Mouse (Mus musculus) heart, postnatal 0 days (tissue): ENCODE measurements around the gene Olfr1440.
A peak's percentile ranks its signal among the peaks of the same experiment; 100 is the strongest.

Experiments used
- CTCF ChIP-seq: IDR thresholded peaks from 2 replicates; pipeline ENCODE4 v1.5.1; 2016; ENCODE audit warnings: antibody characterized with exemption, control low read depth, low read depth
- EP300 ChIP-seq: IDR thresholded peaks from 2 replicates; pipeline ENCODE4 v1.6.1; 2016; ENCODE audit warnings: antibody characterized with exemption, low read depth

DNA sequence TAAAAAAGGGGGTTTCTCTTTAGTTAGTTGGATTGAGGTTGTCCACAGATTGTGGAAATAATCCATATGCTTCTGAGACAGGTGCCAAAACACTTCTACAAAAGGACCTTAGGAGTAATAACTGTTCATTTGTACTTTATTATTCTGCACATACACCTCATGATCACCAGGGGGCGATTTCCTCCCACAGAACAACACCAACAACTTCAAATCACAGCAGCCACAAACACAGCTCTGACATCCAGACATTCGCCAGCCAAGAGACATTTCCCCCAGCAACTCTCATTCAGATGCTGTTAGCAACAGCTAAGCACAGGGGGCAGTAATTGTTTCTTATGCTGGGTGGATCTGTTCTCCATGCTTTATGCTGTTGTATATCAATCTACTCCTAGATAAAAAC lies 46.0 kb downstream of the Olfr1440 start:
- TF ChIP-seq CTCF = peak; percentile 59
- no peak for TF ChIP-seq EP300
